Mouse (Mus musculus): Measurements from ENCODE around the gene Tssk3.

Gene Tssk3

GRCm38 (mm10) chr4:129448713-129449112, 42.1 kb downstream of the Tssk3 start:
- no peak for DNase-seq (ENCODE audit: extremely low spot score)

GRCm38 (mm10) chr4:129447778-129448563, 42.9 kb downstream of the Tssk3 start:
- no peak for DNase-seq (ENCODE audit: extremely low spot score)

GRCm38 (mm10) chr4:129447360-129447759, 43.5 kb downstream of the Tssk3 start:
- no peak for DNase-seq (ENCODE audit: extremely low spot score)

- no peak for DNase-seq (ENCODE audit: extremely low spot score)
Measured at GRCm38 (mm10) chr4:129441145-129441544, 49.7 kb downstream of the Tssk3 start.

DNA sequence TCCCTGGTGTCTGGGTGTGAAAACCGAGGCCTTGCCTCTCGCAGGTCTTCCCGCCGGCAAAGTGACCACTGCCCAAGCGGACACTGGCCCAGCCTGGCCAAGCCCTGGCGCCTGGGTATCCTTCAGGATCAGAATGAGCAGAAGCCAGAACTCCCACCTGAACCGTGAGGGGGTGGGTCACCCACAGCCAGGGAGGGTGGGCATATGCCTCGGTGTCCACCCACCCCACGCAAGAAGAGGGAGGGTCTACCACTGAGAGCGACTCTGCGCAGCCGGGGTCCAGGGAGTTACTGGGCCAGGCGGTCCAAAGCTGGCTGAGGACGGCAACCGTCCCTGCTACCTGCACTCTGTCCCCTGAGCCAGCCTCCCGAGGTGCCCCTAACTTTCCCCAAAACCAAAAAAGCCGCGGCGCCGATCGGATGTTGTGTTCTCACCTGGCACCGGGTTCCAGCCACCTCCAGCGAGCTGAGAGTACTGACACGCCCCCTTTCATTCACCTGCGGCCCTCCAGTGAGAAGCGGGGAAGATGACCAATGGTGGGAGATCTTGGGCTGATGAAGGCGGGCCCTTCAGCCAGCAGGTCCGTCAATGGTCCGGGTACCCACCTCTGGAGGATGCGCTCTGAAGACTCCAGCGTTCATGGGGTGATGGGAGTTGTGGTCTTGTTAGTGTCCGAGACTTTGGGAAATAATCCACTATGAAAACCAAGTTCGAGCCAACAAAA, 50.3 kb downstream of the Tssk3 start, which contains the start of gene Zbtb8b:
TSS of gene Zbtb8b (minus strand) at position 514 of the 724 bp plus-strand sequence.
- DNase-seq (ENCODE audit: extremely low spot score), result peak; percentile 63
